Mouse (Mus musculus): ENCODE data around the gene Olfr1015. TPM values are rescaled to one million over a fixed set of nuclear protein-coding genes. Genes with fewer than 3 reads are reported as not detected.

Olfr1015 gene
- not detected for total RNA-seq (2021)
- long read RNA-seq, experiment 1 = 0 reads
- long read RNA-seq, experiment 2 = 0 reads

DNA sequence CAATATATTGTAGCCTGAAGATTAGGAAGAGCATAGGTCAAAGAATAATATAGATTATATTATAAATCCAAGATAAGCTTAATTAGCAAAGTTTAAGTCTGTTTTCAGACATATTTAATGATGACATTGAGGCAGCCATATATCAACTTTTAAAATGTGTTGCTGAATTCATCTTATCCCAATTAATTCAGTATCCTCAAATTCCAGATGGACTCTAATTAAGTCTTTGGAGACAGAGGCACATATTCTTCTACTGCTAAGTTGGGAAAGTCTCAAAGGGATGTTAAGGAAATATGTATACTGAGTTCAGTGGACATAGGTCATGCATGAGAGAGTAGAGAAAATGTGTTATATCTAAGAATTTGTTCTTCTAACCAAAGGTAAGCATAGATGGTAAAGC lies at the start of gene Olfr1015:
Gene Olfr1015, plus strand, starts transcription at position 301 of the 400 bp plus-strand sequence.
- intact Hi-C loops (cut with DNase I) = no loop called here

DNA sequence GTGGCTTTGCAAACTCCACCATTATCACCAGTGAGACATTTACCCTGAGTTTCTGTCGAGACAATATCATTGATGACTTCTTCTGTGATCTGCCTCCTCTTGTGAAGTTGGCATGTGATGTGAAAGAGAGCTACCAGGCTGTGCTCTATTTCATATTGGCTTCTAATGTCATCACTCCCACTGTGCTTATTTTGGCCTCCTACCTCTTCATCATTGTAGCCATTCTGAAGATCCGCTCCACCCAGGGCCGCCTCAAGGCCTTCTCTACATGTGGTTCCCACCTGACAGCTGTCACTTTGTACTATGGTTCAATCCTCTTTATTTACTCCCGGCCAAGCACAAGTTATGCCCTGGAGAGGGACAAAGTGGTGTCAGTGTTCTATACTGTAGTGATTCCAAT lies 28.0 kb upstream of the Olfr1015 start:
- intact Hi-C loops (cut with DNase I) = no loop called here
- DNase-seq = no peak

More for the DNA sequence above, at the start of gene Olfr1015:
- no peak for DNase-seq

DNA sequence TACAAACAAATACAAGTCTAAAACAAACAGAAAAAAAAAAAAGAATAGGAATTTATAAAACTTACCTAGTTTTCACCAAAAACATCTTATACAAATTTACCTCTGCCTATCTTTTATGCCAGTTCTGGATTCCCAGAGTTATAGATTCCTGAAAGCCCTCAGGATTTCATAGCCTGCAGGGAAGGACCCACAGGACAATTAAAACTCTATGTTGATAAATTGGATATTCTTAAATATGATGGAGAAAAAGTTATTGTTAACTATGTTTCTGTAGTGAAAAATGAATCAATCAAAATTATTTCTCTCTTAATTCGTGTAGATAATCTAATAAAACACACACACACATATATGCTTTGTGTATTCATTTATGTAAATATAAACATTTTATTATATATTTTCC lies 19.2 kb upstream of the Olfr1015 start, which contains the start of gene Olfr1012:
Gene Olfr1012, minus strand, starts transcription at position 101 of the 400 bp plus-strand sequence.
- DNase-seq = no peak
- intact Hi-C loops (cut with DNase I) = no loop called here

DNA sequence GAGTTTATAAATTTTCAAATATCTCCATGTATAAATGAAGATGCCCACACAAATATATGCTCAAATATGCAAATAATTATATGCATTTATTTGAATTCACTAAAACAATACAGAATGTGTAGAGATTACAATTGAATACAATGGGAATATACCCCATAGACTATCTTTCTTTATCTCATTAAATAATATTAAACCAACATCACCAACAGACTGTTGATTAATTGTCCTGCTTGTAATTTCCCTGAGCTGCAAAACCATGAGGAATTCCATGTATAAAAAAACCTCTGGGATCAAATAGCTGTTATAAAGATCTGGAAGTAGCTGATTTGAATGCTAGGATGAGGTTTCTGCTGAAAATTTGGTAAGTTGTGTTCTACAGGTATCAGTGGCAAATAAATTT lies 15.0 kb upstream of the Olfr1015 start, which contains the start of gene Olfr1013:
Gene Olfr1013, plus strand, starts transcription at position 301 of the 400 bp plus-strand sequence.
- DNase-seq = no peak
- intact Hi-C loops (cut with DNase I) = no loop called here

DNA sequence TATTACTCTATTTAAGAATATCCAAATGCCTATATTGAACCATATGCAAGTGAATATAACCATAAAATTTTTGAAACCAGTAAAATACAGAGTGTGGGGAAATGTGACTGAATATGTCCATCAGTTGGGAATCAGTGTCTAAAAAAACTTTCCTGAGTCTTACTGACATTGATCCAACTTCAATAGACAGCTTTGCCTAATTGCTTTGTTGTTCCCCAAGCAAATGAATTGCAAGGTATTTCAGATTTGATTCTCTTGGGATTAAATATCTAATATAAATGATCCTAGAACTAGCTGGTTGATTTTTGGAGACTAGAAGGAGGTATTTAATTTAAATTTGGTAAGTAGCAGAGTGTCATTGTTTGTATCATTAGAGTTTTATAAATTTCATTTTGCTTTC lies 9.4 kb upstream of the Olfr1015 start, which contains the start of gene Olfr1014:
Gene Olfr1014, plus strand, starts transcription at position 301 of the 400 bp plus-strand sequence.
- no peak for DNase-seq
- intact Hi-C loops (cut with DNase I) = no loop called here

DNA sequence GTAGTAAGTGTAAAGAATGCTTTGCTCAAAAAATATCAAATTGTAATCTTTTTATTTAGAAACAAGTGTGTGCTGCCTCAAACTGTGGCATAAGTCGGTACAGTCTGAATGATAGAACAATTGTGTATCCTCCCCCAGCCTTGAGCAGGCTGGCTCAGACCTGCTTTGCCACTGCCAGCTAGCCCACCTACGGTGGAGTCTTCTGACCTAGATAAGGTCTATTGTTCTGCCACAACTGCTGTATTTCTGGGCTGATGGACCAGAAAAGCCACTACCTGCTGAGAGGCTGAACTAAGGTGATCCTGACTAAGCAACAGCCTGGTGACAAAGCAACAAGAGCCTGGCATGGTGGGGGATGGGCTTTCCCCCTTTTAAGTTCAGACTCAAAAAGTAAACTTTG lies 10.5 kb downstream of the Olfr1015 start:
- DNase-seq = no peak
- intact Hi-C loops (cut with DNase I) = no loop called here

DNA sequence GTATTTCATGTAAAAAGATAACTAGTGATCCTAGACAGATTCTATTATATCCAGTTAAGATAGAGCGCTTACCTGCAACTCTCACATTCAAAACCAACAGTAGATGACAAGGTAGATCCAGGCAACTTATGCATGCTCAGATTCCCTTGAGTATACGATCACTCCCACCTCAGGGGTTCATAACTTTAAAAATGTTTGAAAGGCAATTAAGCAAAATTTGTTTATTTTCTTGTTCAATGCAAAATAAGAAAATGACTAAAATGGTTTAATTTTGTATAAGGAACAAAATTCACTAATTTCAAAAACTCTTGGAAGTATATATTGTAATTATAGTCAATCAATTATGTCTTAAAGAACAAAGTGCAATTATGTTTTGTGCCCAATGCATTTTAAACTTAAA lies 20.6 kb downstream of the Olfr1015 start, which contains the start of gene Olfr1016:
Gene Olfr1016, minus strand, starts transcription at position 101 of the 400 bp plus-strand sequence.
- no peak for DNase-seq
- intact Hi-C loops (cut with DNase I) = no loop called here

DNA sequence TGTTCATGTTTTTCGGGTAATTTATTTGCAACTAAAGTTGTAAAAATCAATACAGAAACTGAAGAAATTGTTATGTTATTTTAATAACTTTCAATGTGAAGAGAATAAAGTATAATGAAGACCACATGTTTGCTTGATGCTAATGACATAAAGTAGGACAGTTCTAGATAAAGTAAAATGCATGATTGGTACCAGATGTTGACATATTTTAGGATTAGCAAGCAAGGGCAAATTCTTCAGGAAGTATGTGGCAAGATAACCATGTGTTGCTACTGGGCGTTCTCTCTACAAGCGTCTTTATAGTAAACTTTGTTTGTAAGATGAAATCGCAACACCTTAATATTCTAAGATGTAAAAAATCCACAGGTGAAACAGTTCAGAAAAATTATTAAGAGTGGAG lies 22.7 kb downstream of the Olfr1015 start:
- no peak for DNase-seq
- intact Hi-C loops (cut with DNase I) = no loop called here

DNA sequence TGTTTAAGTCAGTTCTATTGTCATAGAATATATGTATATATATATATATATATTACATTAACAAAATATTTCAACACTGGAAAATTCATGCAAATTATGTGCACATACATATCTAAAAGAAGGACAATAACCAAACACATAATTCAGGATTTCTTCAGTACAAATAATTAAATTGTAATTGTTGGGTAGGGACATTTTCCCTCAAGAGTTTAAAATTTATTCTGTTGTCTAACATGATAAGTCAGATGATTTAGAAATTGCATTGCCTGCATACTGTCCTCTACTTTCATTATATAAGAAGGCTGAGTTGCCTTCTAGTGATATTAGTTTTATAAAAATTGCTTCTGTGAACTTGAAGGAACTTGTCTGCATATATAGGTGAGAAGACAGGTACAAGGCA lies 36.4 kb downstream of the Olfr1015 start, which contains the start of gene Olfr1018:
Gene Olfr1018, plus strand, starts transcription at position 301 of the 400 bp plus-strand sequence.
- intact Hi-C loops (cut with DNase I) = no loop called here
- DNase-seq = no peak

Other genes starting within 250 kb of the Olfr1015 start
- not detected for gene Olfr996, start 202.8 kb upstream of the Olfr1015 start, total RNA-seq (2021)
- gene Olfr998, start 193.1 kb upstream of the Olfr1015 start, total RNA-seq (2021) = not detected
- gene Olfr1000, start 170.1 kb upstream of the Olfr1015 start, total RNA-seq (2021) = not detected
- not detected for gene Olfr1002, start 131.3 kb upstream of the Olfr1015 start, total RNA-seq (2021)
- gene Olfr154, start 117.6 kb upstream of the Olfr1015 start, total RNA-seq (2021) = not detected
- not detected for gene Olfr1006, start 103.2 kb upstream of the Olfr1015 start, total RNA-seq (2021)
- gene Olfr1008, start 92.6 kb upstream of the Olfr1015 start, total RNA-seq (2021) = not detected
- not detected for gene Olfr1009, start 66.6 kb upstream of the Olfr1015 start, total RNA-seq (2021)
- gene Olfr1012, start 19.3 kb upstream of the Olfr1015 start, total RNA-seq (2021) = not detected
- not detected for gene Olfr1013, start 14.9 kb upstream of the Olfr1015 start, total RNA-seq (2021)
- not detected for gene Olfr1014, start 9.3 kb upstream of the Olfr1015 start, total RNA-seq (2021)
- gene Olfr1016, start 20.5 kb downstream of the Olfr1015 start, total RNA-seq (2021) = not detected
- not detected for gene Olfr1018, start 36.5 kb downstream of the Olfr1015 start, total RNA-seq (2021)
- not detected for gene Olfr1019, start 63.5 kb downstream of the Olfr1015 start, total RNA-seq (2021)
- gene Olfr1020, start 65.0 kb downstream of the Olfr1015 start, total RNA-seq (2021) = not detected
- gene Olfr1022, start 86.6 kb downstream of the Olfr1015 start, total RNA-seq (2021) = not detected
- gene Olfr1023, start 103.6 kb downstream of the Olfr1015 start, total RNA-seq (2021) = not detected
- gene Olfr1024, start 123.0 kb downstream of the Olfr1015 start, total RNA-seq (2021) = not detected
- not detected for gene Olfr1025-ps1, start 133.2 kb downstream of the Olfr1015 start, total RNA-seq (2021)
- gene Olfr1026, start 139.5 kb downstream of the Olfr1015 start, total RNA-seq (2021) = not detected
- not detected for gene Olfr1028, start 168.4 kb downstream of the Olfr1015 start, total RNA-seq (2021)
- not detected for gene Olfr1029, start 191.9 kb downstream of the Olfr1015 start, total RNA-seq (2021)
- gene Olfr1030, start 197.3 kb downstream of the Olfr1015 start, total RNA-seq (2021) = not detected
- gene Olfr1031, start 208.3 kb downstream of the Olfr1015 start, total RNA-seq (2021) = not detected
- gene Olfr1032, start 223.5 kb downstream of the Olfr1015 start, total RNA-seq (2021) = not detected
- under 1 TPM in 1 of 2 experiments, not detected in 1; 0.08 TPM for gene Olfr1033, start 238.6 kb downstream of the Olfr1015 start, total RNA-seq (2021)